Mouse (Mus musculus) embryonic facial prominence, embryonic 13.5 days (tissue): Measurements from ENCODE around the gene Gm13279. TPM values are rescaled to one million over a fixed set of nuclear protein-coding genes. Genes with fewer than 3 reads are reported as not detected.
"Not testable (repeated sequence)": the region's sequence is repeated elsewhere in the genome, so short reads cannot be mapped to it uniquely, and the experiment has no call there.

ENCODE experiments used
- ATAC-seq: fragments of 200-750 bp; cut with Nextera tagmentation; 2 replicates; pipeline ENCODE4 v1.8.0; 2017; ENCODE audit warnings: low read depth; ENCODE audit not compliant: insufficient number of reproducible peaks, insufficient read depth, low FRiP score, low TSS enrichment
- H3K27ac ChIP-seq: fragments of 300-500 bp; sonication (generic); 2 replicates; pipeline ENCODE4 v1.5.1; 2015; ENCODE audit warnings: moderate library complexity, mild to moderate bottlenecking, inconsistent platforms
- H3K27me3 ChIP-seq: fragments of 300-500 bp; sonication (generic); 2 replicates; pipeline ENCODE4 v1.6.1; 2015; ENCODE audit warnings: mild to moderate bottlenecking, inconsistent platforms
- H3K36me3 ChIP-seq: fragments of 300-500 bp; sonication (generic); 2 replicates; pipeline ENCODE4 v1.6.1; 2015; ENCODE audit warnings: mild to moderate bottlenecking, inconsistent platforms
- H3K4me1 ChIP-seq: fragments of 300-500 bp; sonication (generic); 2 replicates; pipeline ENCODE4 v1.6.1; 2015; ENCODE audit warnings: inconsistent platforms
- H3K4me2 ChIP-seq: fragments of 300-500 bp; sonication (generic); 2 replicates; pipeline ENCODE4 v1.6.1; 2015; ENCODE audit warnings: moderate library complexity, mild to moderate bottlenecking, inconsistent platforms
- H3K4me3 ChIP-seq: fragments of 300-500 bp; sonication (generic); 2 replicates; pipeline ENCODE4 v1.5.1; 2015; ENCODE audit warnings: mild to moderate bottlenecking, inconsistent platforms
- H3K9ac ChIP-seq: fragments of 300-500 bp; sonication (generic); 2 replicates; pipeline ENCODE4 v1.6.1; 2015; ENCODE audit warnings: mild to moderate bottlenecking, inconsistent platforms
- H3K9me3 ChIP-seq: fragments of 300-500 bp; sonication (generic); 2 replicates; pipeline ENCODE4 v1.6.1; 2016; ENCODE audit warnings: inconsistent platforms
- WGBS: fragments of 180-500 bp; shearing (Covaris S2); methylation state at CpG from one replicate; pipeline ENCODE4 v1.1.7; 2015; ENCODE audit warnings: mixed read lengths; 5-methylcytosine and 5-hydroxymethylcytosine counted together
- polyA plus RNA-seq: library from polyadenylated mRNA; unstranded; fragments of >200 nt; fragmentation: Nextera tagmentation; extraction: Ambion mirVana; gene quantifications from 2 replicates; pipeline ENCODE4 v1.2.1, GENCODE M21; 2015

Gene Gm13279
- polyA plus RNA-seq, 1 experiment from 2014 or later: not detected

GRCm38 (mm10) chr4:88805231-88805630 is 8.0 kb downstream of the Gm13279 start, which contains the start of gene Gm13288:
Gene Gm13288 (plus strand): TSS chr4:88805531.
- Histone ChIP-seq H3K9ac (0 out of 2 replicates have a peak within 1 kb of the TSS, but pooled peaks have one; percentile 55), H3K4me3 (peak within 1 kb of the TSS; percentile 32), H3K4me2 (peak within 1 kb of the TSS; percentile 45)
- no CpG with 5 or more reads among the region's 8 CpGs for WGBS
- H3K36me3 ChIP-seq, H3K27me3 ChIP-seq, H3K4me1 ChIP-seq, H3K27ac ChIP-seq, H3K9me3 ChIP-seq, ATAC-seq: not testable (repeated sequence)

- Histone ChIP-seq H3K4me2 (peak overlapping the region; percentile 45), H3K9ac (0 out of 2 replicates have a peak overlapping the region, but pooled peaks have one; percentile 55), H3K4me3 (peak overlapping the region; percentile 32)
- not testable (repeated sequence) for H3K9me3 ChIP-seq, H3K4me1 ChIP-seq, H3K27me3 ChIP-seq, H3K27ac ChIP-seq, ATAC-seq, H3K36me3 ChIP-seq
- WGBS: 0% methylated on average over 13 of the region's 34 CpGs
Measured at GRCm38 (mm10) chr4:88805761-88806160, 8.6 kb downstream of the Gm13279 start.

GRCm38 (mm10) chr4:88815928-88816327 is 18.7 kb downstream of the Gm13279 start, which contains the start of gene Ifna7:
Gene Ifna7 (plus strand): TSS chr4:88816228.
- Histone ChIP-seq H3K4me1 (no peaks in the 10 kb centered on the region), H3K27ac (no peak within 1 kb of the TSS), H3K4me2 (no peak within 1 kb of the TSS), H3K9ac (no peak within 1 kb of the TSS), H3K36me3 (no peaks in the 10 kb centered on the region), H3K27me3 (0 out of 2 replicates have a peak, but pooled peaks cover 3% of the 10 kb centered on the region), H3K4me3 (no peak within 1 kb of the TSS), H3K9me3 (no peaks in the 10 kb centered on the region)
- 63% methylated on average over 3 of the region's 3 CpGs for WGBS
- ATAC-seq: no peak

- Histone ChIP-seq H3K27me3 (0 out of 2 replicates have a peak, but pooled peaks cover 3% of the 10 kb centered on the region), H3K9ac (no peak within 1 kb of the TSS), H3K4me1 (no peaks in the 10 kb centered on the region), H3K36me3 (no peaks in the 10 kb centered on the region), H3K4me3 (no peak within 1 kb of the TSS), H3K4me2 (no peak within 1 kb of the TSS), H3K27ac (no peak within 1 kb of the TSS), H3K9me3 (no peaks in the 10 kb centered on the region)
- WGBS: 91% methylated on average over 1 of the region's 1 CpGs
- ATAC-seq: no peak
Measured at GRCm38 (mm10) chr4:88819659-88820058, 22.5 kb downstream of the Gm13279 start, which contains the start of gene Ifna11. Gene Ifna11 (plus strand): TSS chr4:88819959.

- Histone ChIP-seq H3K4me1 (no peaks in the 10 kb centered on the region), H3K9ac (no peak overlapping the region), H3K4me3 (no peak overlapping the region), H3K9me3 (no peaks in the 10 kb centered on the region), H3K36me3 (no peaks in the 10 kb centered on the region), H3K4me2 (no peak overlapping the region), H3K27ac (no peak overlapping the region), H3K27me3 (0 out of 2 replicates have a peak, but pooled peaks cover 2% of the 10 kb centered on the region)
- WGBS: 23% methylated on average over 4 of the region's 4 CpGs
- no peak for ATAC-seq
Measured at GRCm38 (mm10) chr4:88822995-88823394, 25.8 kb downstream of the Gm13279 start.

GRCm38 (mm10) chr4:88827116-88827515 is 29.9 kb downstream of the Gm13279 start, which contains the start of gene Ifna6:
Gene Ifna6 (plus strand): TSS chr4:88827416.
- H3K27ac ChIP-seq, H3K27me3 ChIP-seq, H3K36me3 ChIP-seq, H3K4me2 ChIP-seq, H3K9me3 ChIP-seq, H3K4me3 ChIP-seq, H3K4me1 ChIP-seq, H3K9ac ChIP-seq, ATAC-seq: not testable (repeated sequence)

GRCm38 (mm10) chr4:88830523-88830922 is 33.3 kb downstream of the Gm13279 start:
- Histone ChIP-seq H3K4me2 (no peak overlapping the region), H3K9me3 (no peaks in the 10 kb centered on the region), H3K4me1 (no peaks in the 10 kb centered on the region), H3K4me3 (no peak overlapping the region), H3K36me3 (no peaks in the 10 kb centered on the region), H3K27me3 (no peaks in the 10 kb centered on the region), H3K9ac (no peak overlapping the region), H3K27ac (no peak overlapping the region)
- ATAC-seq: no peak
- WGBS: 25% methylated on average over 4 of the region's 4 CpGs

GRCm38 (mm10) chr4:88835225-88835624 is 38.0 kb downstream of the Gm13279 start, which contains the start of gene Ifna5:
Gene Ifna5 (plus strand): TSS chr4:88835525.
- H3K27ac ChIP-seq, H3K4me3 ChIP-seq, H3K9ac ChIP-seq, H3K36me3 ChIP-seq, ATAC-seq, H3K4me2 ChIP-seq, H3K4me1 ChIP-seq, H3K9me3 ChIP-seq, H3K27me3 ChIP-seq: not testable (repeated sequence)
- 83% methylated on average over 1 of the region's 1 CpGs for WGBS

GRCm38 (mm10) chr4:88838828-88839227 is 41.6 kb downstream of the Gm13279 start:
- Histone ChIP-seq H3K9me3 (no peaks in the 10 kb centered on the region), H3K4me3 (no peak overlapping the region), H3K27me3 (no peaks in the 10 kb centered on the region), H3K9ac (no peak overlapping the region), H3K27ac (no peak overlapping the region), H3K4me1 (no peaks in the 10 kb centered on the region), H3K36me3 (no peaks in the 10 kb centered on the region), H3K4me2 (no peak overlapping the region)
- 47% methylated on average over 3 of the region's 3 CpGs for whole genome bisulfite sequencing
- no peak for ATAC-seq

- Histone ChIP-seq H3K27ac (no peak overlapping the region), H3K4me2 (no peak overlapping the region), H3K27me3 (no peaks in the 10 kb centered on the region), H3K36me3 (no peaks in the 10 kb centered on the region), H3K4me3 (no peak overlapping the region), H3K9me3 (no peaks in the 10 kb centered on the region), H3K4me1 (no peaks in the 10 kb centered on the region), H3K9ac (no peak overlapping the region)
- 70% methylated on average over 3 of the region's 3 CpGs for WGBS
- no peak for ATAC-seq
Measured at GRCm38 (mm10) chr4:88840058-88840457, 42.9 kb downstream of the Gm13279 start.

GRCm38 (mm10) chr4:88841438-88841911 is 44.3 kb downstream of the Gm13279 start, which contains the start of gene Ifna4:
Gene Ifna4 (plus strand): TSS chr4:88841861.
- Histone ChIP-seq H3K9ac (no peak within 1 kb of the TSS), H3K27ac (no peak within 1 kb of the TSS), H3K4me3 (no peak within 1 kb of the TSS), H3K27me3 (no peaks in the 10 kb centered on the region), H3K4me1 (no peaks in the 10 kb centered on the region), H3K36me3 (no peaks in the 10 kb centered on the region), H3K9me3 (no peaks in the 10 kb centered on the region), H3K4me2 (no peak within 1 kb of the TSS)
- no peak for ATAC-seq
- WGBS: 34% methylated on average over 2 of the region's 2 CpGs

- Histone ChIP-seq H3K4me1 (no peaks in the 10 kb centered on the region), H3K36me3 (no peaks in the 10 kb centered on the region), H3K4me2 (no peak overlapping the region), H3K27ac (no peak overlapping the region), H3K4me3 (no peak overlapping the region), H3K27me3 (no peaks in the 10 kb centered on the region), H3K9me3 (no peaks in the 10 kb centered on the region), H3K9ac (no peak overlapping the region)
- ATAC-seq: no peak
- 30% methylated on average over 2 of the region's 2 CpGs for WGBS
Measured at GRCm38 (mm10) chr4:88845334-88845733, 48.1 kb downstream of the Gm13279 start.
